Mouse (Mus musculus) forebrain, embryonic 10.5 days (tissue): Measurements from ENCODE around the gene E2f7. TPM values are rescaled to one million over a fixed set of nuclear protein-coding genes. Genes with fewer than 3 reads are reported as not detected.
"Not testable (repeated sequence)": the region's sequence is repeated elsewhere in the genome, so short reads cannot be mapped to it uniquely, and the experiment has no call there.

Experiments used
- DNase-seq: peaks from one replicate; pipeline ENCODE4 v3.0.0-alpha.2; 2017; ENCODE audit warnings: low spot score; ENCODE audit errors: extremely low spot score
- H3K27ac ChIP-seq: fragments of 300-500 bp; sonication (generic); 2 replicates; pipeline ENCODE4 v1.5.1; 2016; ENCODE audit warnings: mild to moderate bottlenecking
- H3K27me3 ChIP-seq: fragments of 300-500 bp; sonication (generic); 2 replicates; pipeline ENCODE4 v1.6.1; 2016; ENCODE audit warnings: mild to moderate bottlenecking; ENCODE audit not compliant: poor library complexity, severe bottlenecking
- H3K36me3 ChIP-seq: fragments of 300-500 bp; sonication (generic); replicated peaks from 2 replicates; pipeline ENCODE4 v1.6.1; 2016; ENCODE audit warnings: mild to moderate bottlenecking, moderate library complexity
- H3K4me1 ChIP-seq: fragments of 300-500 bp; sonication (generic); 2 replicates; pipeline ENCODE4 v1.6.1; 2016
- H3K4me3 ChIP-seq: fragments of 300-500 bp; sonication (generic); 2 replicates; pipeline ENCODE4 v1.5.1; 2016; ENCODE audit warnings: mild to moderate bottlenecking, moderate library complexity
- H3K9me3 ChIP-seq: fragments of 300-500 bp; sonication (generic); 2 replicates; pipeline ENCODE4 v1.6.1; 2016; ENCODE audit warnings: mild to moderate bottlenecking, moderate library complexity
- WGBS: fragments of 180-500 bp; shearing (Covaris S2); methylation state at CpG from one replicate; pipeline ENCODE4 v1.1.7; 2016; 5-methylcytosine and 5-hydroxymethylcytosine counted together
- polyA plus RNA-seq: library from polyadenylated mRNA; unstranded; fragments of >200 nt; fragmentation: Nextera tagmentation; extraction: Ambion mirVana; gene quantifications from 2 replicates; pipeline ENCODE4 v1.2.1, GENCODE M21; 2016

E2f7 gene
- polyA plus RNA-seq, 1 experiment from 2014 or later: 43.8 TPM

- H3K27me3 ChIP-seq: no peaks in the 10 kb centered on the region
- H3K9me3 ChIP-seq: peaks cover 2% of the 10 kb centered on the region; the same call in 1 of the 2 replicates
- DNase-seq: no peak
- no peak overlapping the region for H3K27ac ChIP-seq
- peaks cover 78% of the 10 kb centered on the region for H3K36me3 ChIP-seq
- no peak overlapping the region for H3K4me3 ChIP-seq
- 94% methylated on average over 9 of the region's 9 CpGs for WGBS
- peaks cover 17% of the 10 kb centered on the region for H3K4me1 ChIP-seq
Measured at GRCm38 (mm10) chr10:110749510-110750305, 4.5 kb downstream of the E2f7 start.

- WGBS: 96% methylated on average over 3 of the region's 3 CpGs
- Histone ChIP-seq H3K4me3 (no peak overlapping the region), H3K9me3 (peaks cover 12% of the 10 kb centered on the region; the same call in 1 of the 2 replicates), H3K27me3 (no peaks in the 10 kb centered on the region), H3K4me1 (no peaks in the 10 kb centered on the region), H3K36me3 (peaks cover 100% of the 10 kb centered on the region), H3K27ac (no peak overlapping the region)
- DNase-seq: no peak
Measured at GRCm38 (mm10) chr10:110752849-110753248, 7.6 kb downstream of the E2f7 start.

GRCm38 (mm10) chr10:110755556-110755955 lies 10.3 kb downstream of the E2f7 start:
- Histone ChIP-seq H3K36me3 (peaks cover 99% of the 10 kb centered on the region), H3K27ac (no peak overlapping the region), H3K4me3 (no peak overlapping the region), H3K27me3 (no peaks in the 10 kb centered on the region), H3K9me3 (peaks cover 12% of the 10 kb centered on the region; the same call in 1 of the 2 replicates), H3K4me1 (no peaks in the 10 kb centered on the region)
- WGBS: 94% methylated on average over 10 of the region's 10 CpGs
- no peak for DNase-seq

DNA sequence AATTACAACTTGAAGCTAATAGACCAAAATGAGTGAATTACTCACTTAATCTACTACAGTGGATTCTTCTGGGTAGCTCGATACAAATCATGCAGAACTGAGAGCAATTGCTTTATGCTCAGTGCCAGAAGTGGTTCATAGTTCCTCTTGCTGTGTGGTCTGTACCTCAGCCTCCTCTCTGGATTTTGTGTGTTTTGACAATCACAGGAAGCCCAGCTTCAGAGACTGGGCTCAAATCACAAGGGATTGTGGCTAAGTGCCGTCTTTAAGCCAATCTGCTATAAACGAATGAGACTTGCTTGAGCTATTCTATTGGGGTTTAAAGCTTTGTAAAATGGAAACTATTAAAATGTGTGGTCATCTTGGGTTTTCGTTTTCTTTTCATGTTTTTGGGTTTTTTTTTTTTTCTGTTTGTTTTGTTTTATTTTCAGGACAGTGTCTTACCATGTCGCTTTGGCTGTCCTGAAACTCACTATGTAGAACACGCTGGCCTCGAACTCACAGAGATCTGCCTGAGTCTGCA lies 11.1 kb downstream of the E2f7 start:
- no peak for DNase-seq
- Histone ChIP-seq H3K9me3 (peaks cover 12% of the 10 kb centered on the region; the same call in 1 of the 2 replicates), H3K27ac (no peak overlapping the region), H3K36me3 (peaks cover 99% of the 10 kb centered on the region), H3K4me3 (no peak overlapping the region), H3K4me1 (no peaks in the 10 kb centered on the region), H3K27me3 (no peaks in the 10 kb centered on the region)
- WGBS: 96% methylated on average over 7 of the region's 7 CpGs

GRCm38 (mm10) chr10:110760552-110760951 lies 15.3 kb downstream of the E2f7 start:
- not testable (repeated sequence) for DNase-seq, H3K4me1 ChIP-seq
- WGBS: 80% methylated on average over 9 of the region's 12 CpGs

GRCm38 (mm10) chr10:110762134-110762884 lies 17.1 kb downstream of the E2f7 start:
- H3K4me1 ChIP-seq: no peaks in the 10 kb centered on the region
- WGBS: 78% methylated on average over 16 of the region's 16 CpGs
- no peaks in the 10 kb centered on the region for H3K27me3 ChIP-seq
- DNase-seq: no peak
- H3K27ac ChIP-seq: no peak overlapping the region
- no peak overlapping the region for H3K4me3 ChIP-seq
- H3K36me3 ChIP-seq: peaks cover 99% of the 10 kb centered on the region
- H3K9me3 ChIP-seq: peaks cover 8% of the 10 kb centered on the region

More at GRCm38 (mm10) chr10:110760552-110760951, 15.3 kb downstream of the E2f7 start:
- H3K27ac ChIP-seq, H3K27me3 ChIP-seq, H3K4me3 ChIP-seq, H3K9me3 ChIP-seq: not testable (repeated sequence)
- H3K36me3 ChIP-seq: peaks cover 99% of the 10 kb centered on the region

GRCm38 (mm10) chr10:110763416-110763815 lies 18.2 kb downstream of the E2f7 start:
- Histone ChIP-seq H3K36me3 (peaks cover 99% of the 10 kb centered on the region), H3K27ac (no peak overlapping the region), H3K9me3 (peaks cover 8% of the 10 kb centered on the region), H3K27me3 (no peaks in the 10 kb centered on the region), H3K4me3 (no peak overlapping the region), H3K4me1 (no peaks in the 10 kb centered on the region)
- WGBS: 96% methylated on average over 13 of the region's 13 CpGs
- no peak for DNase-seq

DNA sequence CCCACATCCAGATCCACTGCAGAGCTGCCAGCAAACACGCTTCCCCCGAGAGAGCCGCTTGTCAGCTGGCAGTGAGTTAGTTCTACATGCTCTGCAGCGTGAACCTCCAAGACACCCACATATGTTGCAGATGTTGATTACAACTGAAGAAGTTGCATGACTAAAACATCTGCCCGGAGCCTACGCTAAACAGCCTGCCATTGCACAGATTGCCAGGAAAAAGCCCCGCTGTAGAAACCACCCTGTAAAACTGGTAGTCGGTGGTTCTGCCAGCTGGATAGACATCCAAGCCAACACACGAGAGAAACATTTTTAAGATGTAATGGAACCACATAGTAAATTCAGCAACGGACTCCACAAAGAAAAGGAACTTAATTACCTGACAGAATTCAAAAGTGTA lies 24.3 kb downstream of the E2f7 start:
- Histone ChIP-seq H3K36me3 (peaks cover 100% of the 10 kb centered on the region), H3K27ac (no peak overlapping the region), H3K4me3 (no peak overlapping the region), H3K27me3 (no peaks in the 10 kb centered on the region), H3K4me1 (no peaks in the 10 kb centered on the region), H3K9me3 (no peaks in the 10 kb centered on the region)
- DNase-seq: no peak
- WGBS: 93% methylated on average over 10 of the region's 10 CpGs

GRCm38 (mm10) chr10:110773201-110773600 lies 28.0 kb downstream of the E2f7 start:
- H3K4me1 ChIP-seq: no peaks in the 10 kb centered on the region
- H3K9me3 ChIP-seq: no peaks in the 10 kb centered on the region
- no peak for DNase-seq
- H3K27me3 ChIP-seq: no peaks in the 10 kb centered on the region
- peaks cover 97% of the 10 kb centered on the region for H3K36me3 ChIP-seq
- WGBS: 92% methylated on average over 12 of the region's 12 CpGs
- no peak overlapping the region for H3K27ac ChIP-seq
- H3K4me3 ChIP-seq: no peak overlapping the region

DNA sequence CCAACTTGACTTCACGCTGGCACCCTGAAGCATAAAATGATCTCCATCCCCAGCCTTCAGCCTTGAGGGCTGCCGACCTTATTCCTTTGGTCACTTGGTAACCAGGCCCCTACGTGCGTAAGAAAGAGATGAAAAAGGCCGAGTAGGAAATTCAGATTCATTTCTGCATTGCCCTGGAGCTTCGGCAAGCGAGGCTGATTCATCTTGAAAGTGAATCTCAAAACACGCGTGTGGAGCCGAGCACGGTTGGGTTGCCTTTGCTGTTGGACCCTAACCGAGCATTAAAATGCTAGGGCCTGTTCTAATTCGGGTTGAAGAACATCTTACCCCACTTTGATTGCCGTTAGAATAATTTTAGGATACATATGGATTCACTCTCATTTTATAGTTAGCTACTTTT lies 28.6 kb downstream of the E2f7 start:
- 95% methylated on average over 14 of the region's 14 CpGs for WGBS
- Histone ChIP-seq H3K36me3 (peaks cover 97% of the 10 kb centered on the region), H3K27ac (no peak overlapping the region), H3K27me3 (no peaks in the 10 kb centered on the region), H3K4me3 (no peak overlapping the region), H3K4me1 (no peaks in the 10 kb centered on the region), H3K9me3 (no peaks in the 10 kb centered on the region)
- no peak for DNase-seq

DNA sequence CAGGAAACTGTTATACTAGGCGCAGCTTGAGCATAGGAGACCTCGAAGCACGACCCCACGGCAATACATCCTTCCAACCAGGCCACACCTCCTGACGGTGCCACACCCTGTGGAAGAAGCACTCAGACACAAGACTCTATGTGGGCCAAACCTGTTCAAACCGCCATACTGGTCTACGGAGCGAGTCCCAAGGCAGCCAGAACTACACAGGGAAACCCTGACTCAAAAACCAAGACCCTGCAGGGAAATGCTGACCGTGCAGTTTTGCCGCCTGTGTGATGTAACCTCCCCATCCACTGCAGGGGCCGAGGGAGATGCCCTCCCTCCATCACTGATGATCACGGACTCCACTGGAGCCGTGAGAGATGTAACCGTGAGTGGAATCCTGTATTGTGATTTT lies 36.5 kb downstream of the E2f7 start:
- H3K4me1 ChIP-seq: no peaks in the 10 kb centered on the region
- no peaks in the 10 kb centered on the region for H3K9me3 ChIP-seq
- no peak overlapping the region for H3K27ac ChIP-seq
- no peaks in the 10 kb centered on the region for H3K27me3 ChIP-seq
- DNase-seq: no peak
- no peak overlapping the region for H3K4me3 ChIP-seq
- WGBS: 94% methylated on average over 14 of the region's 14 CpGs
- peaks cover 95% of the 10 kb centered on the region for H3K36me3 ChIP-seq

DNA sequence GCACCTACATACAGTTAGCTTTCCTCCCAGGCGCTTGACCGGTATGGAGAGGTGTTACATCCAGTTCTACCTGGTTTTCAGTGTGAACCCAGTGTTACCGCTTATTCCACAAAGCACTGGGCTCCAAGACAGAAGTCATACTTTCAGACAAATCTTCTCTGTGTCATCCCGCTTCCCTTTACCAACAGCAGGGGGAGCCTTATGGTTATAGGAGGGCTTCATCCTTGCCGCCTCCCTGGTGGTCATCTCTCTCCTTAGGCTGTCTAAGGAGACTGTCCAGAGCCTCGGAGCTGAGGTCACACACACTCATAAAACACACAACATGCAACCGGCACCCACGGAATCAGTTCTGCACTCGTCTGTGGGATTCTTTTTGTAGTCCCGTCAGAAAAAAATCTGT lies 37.4 kb downstream of the E2f7 start:
- peaks cover 96% of the 10 kb centered on the region for H3K36me3 ChIP-seq
- no peak overlapping the region for H3K27ac ChIP-seq
- no peaks in the 10 kb centered on the region for H3K27me3 ChIP-seq
- H3K4me1 ChIP-seq: no peaks in the 10 kb centered on the region
- no peaks in the 10 kb centered on the region for H3K9me3 ChIP-seq
- DNase-seq: no peak
- 85% methylated on average over 10 of the region's 10 CpGs for WGBS
- H3K4me3 ChIP-seq: no peak overlapping the region
